Mouse (Mus musculus) induced T-regulatory cell, adult 2 months (primary cell): ENCODE results near the gene Vmn1r195.
"Not testable (repeated sequence)": the region's sequence is repeated elsewhere in the genome, so short reads cannot be mapped to it uniquely, and the experiment has no call there.

Source experiments
- DNase-seq: peaks from one replicate; pipeline ENCODE4 v3.0.0-alpha.2; 2012; ENCODE audit warnings: low read depth

The Vmn1r195 gene

DNA sequence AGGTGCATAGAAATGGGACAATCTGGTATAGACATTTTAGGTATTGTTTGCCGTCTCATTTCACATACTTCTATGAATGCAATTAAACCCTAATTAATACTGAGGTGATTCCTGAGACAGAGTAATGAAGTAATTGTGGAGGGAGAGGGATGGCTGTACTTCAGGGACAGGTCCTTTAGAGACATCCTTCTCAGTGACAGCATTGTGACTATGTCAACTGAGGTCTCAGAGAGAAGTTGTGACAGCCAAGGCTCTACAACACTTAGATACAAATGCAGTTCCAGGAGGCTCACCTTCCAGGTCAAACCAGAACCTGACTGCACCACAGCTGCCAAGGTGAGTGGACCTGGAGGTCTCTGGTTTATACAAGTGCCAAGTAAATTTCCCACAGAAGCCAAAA lies at the start of gene Vmn1r195:
TSS of gene Vmn1r195 (plus strand) at position 301 of the 400 bp plus-strand sequence.
- not testable (repeated sequence) for DNase-seq

DNA sequence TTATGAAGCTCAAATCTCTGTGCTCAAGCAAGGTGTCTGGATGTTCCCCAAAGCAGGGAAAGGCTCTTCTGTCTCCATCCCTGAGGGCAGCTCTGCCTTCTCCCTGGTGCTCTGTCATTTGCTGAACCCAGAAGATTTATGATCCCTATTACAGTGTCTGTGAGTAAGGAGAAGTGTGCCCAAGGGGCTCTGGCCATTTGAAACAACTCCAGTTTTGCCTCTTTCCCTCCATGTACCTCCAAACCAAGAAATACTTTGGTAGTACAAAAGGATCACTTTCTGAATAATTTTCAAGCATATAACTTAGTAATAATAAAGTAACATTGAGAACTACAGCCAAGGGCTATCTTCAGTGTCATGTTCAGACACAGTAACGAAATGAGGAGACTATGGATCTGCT lies 47.3 kb upstream of the Vmn1r195 start, which contains the start of gene Vmn1r193:
TSS of gene Vmn1r193 (minus strand) at position 101 of the 400 bp plus-strand sequence.
- not testable (repeated sequence) for DNase-seq

DNA sequence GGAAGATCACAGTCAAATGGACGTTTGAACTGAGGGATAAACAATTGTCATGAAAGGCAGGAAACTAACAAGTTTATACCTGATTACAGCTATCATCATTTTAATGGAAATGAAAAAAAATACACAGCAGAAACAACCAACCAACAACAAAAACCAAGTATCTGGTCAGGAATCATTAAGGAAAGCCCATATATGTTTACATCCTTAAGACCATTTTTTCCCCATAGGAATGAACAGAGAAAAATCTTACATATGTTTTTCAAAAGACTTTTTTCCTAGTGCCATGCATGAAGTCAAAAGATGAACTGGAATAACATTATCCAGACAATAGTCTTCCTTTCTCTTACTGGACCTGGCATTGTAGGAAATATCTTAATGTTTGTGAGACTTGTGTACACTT lies 26.4 kb upstream of the Vmn1r195 start, which contains the start of gene Vmn1r194:
TSS of gene Vmn1r194 (plus strand) at position 301 of the 400 bp plus-strand sequence.
- no peak for DNase-seq

DNA sequence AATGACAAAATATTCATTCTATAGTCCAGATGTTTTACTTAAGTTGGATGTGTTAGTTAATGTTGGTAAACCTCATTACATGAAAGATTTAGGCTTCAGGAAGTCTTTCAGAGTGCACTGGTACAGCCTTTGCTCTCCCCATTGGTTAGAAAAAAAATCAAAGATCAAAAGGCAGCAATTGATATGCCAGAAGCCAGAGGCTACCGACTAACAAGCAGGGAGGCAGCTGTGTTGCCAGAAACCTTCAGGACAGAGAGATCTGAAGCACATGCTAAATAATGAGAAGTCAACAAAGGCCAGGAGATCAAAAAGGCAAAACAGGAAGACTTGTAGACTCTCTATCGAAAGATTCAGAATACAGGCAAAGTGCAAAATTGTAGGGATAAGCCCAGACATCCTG lies 1.4 kb downstream of the Vmn1r195 start:
- DNase-seq: no peak

DNA sequence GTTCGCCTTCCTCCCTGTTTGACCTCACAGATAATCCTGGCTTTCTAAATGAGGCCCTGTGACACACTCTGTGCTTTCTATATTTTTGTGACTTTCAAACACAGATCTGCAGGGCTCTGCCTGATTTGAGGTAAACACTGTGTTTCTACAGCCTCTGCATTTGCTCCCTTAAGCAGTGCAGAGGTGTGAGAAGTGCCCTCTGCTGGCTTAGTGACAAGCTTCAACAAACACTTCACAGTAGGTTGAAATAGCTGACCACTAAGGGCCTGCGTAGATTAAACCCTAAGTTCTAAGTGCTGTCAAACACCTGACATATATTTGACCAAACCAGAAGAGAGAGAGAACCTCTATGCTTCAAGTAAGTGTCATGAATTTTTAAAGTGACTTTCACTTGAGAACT lies 14.3 kb downstream of the Vmn1r195 start:
- no peak for DNase-seq

DNA sequence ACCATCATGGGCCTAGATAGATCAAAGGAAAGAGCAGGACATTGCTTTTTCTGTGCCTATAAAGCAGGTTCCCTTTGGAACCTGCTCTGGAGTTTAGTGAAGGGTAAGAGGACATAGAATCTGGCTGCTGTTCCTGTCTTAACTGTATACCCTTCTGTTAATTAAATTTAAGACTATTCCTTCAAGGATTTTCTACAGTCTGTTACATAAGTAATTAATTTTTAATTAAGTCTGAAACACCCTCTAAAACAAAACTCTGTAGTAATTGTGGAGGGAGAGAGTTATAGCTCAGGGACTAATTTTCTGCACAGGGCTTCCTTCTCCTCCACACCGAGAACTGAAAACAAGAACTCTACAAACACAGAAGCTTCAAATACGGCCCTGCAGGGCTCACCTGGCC lies 19.3 kb downstream of the Vmn1r195 start, which contains the start of gene Vmn1r196:
TSS of gene Vmn1r196 (plus strand) at position 301 of the 400 bp plus-strand sequence.
- no peak for DNase-seq

DNA sequence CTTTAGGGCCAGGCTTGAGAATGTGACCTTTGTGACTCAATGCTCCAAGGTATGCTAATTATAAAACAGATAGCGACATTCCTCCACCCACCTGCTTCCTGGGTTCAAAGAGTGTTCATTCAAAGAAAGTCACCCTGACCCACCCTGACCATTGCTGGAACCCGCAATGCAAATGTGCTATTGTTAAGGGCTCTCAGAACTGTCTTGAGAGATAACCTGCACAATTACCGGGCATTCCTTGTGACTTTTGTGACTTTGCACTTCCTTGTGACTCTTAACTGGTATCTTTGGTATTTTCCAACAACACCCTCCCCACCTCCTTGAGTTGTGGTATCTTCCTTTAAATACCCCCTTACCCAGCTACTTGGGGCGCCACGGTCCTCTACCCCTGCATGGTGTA lies 37.8 kb downstream of the Vmn1r195 start:
- not testable (repeated sequence) for DNase-seq

DNA sequence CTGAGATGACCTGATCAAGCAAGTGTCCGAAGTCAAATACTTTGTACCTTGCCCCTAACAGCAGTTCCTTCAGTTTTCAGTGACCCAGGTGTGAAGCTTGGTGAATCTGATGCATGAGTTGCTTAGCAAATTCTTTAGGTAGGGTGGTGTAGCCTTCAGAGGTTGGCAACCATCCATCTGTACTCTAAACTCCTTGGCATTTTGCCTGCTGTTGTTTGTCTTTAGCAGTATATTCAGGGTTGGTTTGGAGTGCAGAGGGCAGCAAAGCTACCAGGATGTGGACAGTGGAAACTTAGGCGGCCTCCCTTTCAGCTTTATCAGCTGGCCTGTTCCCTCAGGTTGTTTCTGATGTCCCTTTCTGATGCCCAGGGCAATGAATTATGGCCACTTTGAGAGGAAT lies 45.0 kb downstream of the Vmn1r195 start:
- no peak for DNase-seq

DNA sequence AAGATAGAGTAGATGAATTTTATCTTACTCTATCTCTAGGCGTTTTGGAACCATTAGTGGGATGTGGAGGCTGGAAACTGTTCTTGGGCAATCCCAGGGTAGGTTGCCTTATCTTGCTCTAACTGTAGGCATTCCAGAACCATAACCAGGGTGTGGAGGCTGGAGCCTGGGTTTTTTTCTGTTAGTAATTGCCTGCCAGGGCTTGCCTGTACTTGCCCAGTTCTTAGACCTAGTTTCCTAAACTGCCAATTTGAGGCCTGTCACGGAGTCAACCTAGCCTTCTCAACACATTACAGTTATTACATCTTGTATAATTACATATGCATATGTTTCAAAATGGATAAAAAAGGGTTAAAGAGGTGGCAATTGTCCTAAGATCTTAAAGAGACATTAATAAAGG lies 47.0 kb downstream of the Vmn1r195 start:
- no peak for DNase-seq

DNA sequence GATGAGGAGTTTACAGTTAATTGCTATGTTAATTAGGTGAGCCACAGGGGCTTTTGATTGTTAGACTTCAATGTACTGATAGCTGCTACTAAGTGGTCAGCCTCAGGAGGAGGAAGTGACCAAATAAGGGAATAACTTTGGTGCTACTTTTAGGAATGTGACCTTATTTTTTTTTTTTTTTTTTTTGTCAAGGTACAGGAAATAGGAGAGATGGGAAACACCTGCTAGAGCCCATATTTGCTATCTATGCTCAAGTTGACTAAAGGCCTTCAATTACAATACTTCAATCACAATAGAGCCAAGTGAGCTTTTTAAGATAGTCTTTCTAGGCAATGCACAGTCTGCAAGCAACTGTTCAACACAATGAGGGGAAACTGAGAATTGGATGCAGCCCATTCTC lies 49.8 kb downstream of the Vmn1r195 start:
- no peak for DNase-seq

DNA sequence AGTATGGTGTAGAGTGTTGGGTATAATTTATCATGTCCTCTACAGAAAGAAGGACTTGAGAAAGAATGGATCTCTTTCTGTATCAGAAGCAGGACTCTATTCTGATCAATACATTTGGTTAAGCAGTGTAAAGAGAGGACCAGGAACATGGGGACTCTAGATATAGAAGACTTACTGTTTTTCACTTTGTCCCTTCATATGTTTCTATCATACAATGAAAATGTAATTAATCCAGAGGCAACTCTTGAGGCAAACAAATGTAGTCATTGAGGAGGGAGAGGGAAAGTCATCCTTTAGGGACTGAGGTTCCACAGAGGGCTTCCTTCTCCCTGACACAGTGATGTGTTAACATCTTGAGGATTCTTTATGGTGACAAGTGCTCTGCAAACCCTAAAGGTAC lies 54.0 kb downstream of the Vmn1r195 start, which contains the start of gene Vmn1r197:
TSS of gene Vmn1r197 (plus strand) at position 301 of the 400 bp plus-strand sequence.
- no peak for DNase-seq
